Mouse (Mus musculus): Measurements from ENCODE around the gene Dock4.

The Dock4 gene

GRCm38 (mm10) chr12:40767258-40767816 is 321.6 kb downstream of the Dock4 start:
- DNase-seq (ENCODE audit: low spot score): no peak

DNA sequence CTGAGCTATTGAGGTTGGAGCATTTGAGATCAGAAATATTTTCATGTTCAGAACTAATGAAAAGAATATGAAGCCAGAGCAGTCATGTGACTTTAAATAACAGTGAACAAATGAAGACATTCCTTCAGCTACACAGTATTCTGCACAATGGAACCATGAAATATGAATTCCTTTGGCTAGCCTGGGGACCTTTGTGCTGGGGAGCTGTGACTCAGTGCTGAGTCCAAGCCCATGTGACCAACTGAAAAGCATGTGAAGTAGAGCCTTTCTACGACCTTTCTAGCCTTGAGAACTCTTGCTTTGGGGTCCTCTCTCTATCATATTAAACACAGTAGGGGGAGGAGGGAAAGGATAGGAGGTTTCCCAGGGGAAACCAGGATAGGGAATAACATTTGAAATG is 327.3 kb downstream of the Dock4 start:
- no peak for DNase-seq (ENCODE audit: low spot score)

DNA sequence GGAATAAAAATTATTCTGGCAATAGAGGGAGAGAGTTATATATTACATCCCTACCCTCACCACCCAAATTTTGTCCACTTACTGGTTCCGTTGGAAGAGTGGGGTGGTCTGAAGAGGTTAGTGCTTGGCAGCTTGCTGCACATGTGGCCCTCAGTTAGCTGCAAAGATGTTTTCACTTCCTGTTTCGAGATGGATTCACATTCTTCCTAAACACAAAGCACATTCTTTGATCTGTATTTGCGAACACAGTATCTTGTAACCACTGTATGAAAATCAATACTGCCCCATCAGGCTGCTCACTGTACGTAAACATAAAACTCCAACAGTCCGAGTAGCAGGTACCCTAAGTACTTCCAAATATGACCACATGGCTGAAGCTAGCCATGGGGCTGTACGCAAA is 335.8 kb downstream of the Dock4 start:
- no peak for DNase-seq (ENCODE audit: low spot score)

DNA sequence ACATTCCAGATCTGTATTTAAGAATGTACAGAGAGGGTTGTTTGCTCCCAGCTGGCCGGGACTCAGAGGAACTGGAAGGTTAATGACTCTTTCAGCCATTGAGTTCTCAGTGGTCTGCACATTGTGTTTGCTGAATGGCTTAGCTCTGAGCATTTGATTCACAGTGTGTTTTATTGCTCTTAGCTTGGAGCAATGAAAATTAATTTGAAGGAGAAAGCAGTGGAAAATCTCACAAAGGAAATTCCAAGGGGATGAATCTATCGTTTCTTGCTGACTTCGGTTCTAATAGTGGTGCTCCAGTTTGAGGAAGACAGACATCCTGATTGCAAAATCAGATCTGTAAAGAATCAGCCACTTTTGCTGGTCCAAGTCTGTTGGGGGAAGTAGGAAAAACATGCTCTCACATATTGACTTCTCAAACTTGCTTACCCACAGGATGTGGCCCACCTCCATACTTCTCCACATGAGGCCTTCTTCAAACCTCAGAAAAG is 342.9 kb downstream of the Dock4 start:
- DNase-seq (ENCODE audit: low spot score): no peak

- no peak for DNase-seq (ENCODE audit: low spot score)
Observed at GRCm38 (mm10) chr12:40789379-40790361, 343.9 kb downstream of the Dock4 start.

DNA sequence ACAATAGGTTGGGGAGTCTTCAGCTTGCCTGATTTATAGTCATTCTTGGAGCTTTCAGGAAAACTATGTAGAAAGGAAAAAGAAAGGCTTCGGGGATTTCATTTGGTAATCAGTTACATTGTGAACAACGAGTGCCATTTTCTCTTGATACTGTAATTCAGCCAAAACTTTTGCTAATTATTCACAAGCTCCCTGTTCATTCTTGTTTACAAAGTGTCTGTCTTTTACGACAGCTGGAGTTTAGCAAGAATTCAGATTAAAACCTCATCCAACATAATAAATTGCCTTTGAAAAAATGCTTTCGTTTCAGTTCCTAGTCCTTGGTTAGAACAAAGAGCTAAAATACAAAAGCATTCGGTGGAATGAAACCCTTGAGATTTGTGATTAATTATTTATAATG is 345.5 kb downstream of the Dock4 start:
- DNase-seq (ENCODE audit: low spot score): no peak

DNA sequence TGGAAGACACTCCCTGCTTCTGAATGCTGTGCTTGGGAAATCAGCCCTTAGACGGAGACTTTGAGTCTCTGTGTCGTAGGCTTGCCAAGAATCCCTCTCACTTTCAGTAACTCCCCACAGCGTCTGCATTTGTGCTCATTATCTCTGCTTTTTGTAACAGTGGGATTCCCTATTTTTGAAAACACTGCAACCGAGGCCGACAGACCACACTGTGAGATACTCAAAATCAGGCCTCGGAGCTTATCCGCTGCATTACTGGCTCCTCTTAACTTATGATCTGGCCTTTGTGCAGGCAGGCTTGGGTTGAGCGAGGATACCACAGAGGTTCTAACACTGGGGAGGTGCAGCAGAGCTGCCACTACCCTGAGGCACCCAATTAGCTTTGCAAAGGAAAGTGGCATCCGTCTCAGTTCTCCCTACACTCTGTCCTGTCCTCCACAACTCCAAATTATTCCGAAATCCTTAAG is 346.5 kb downstream of the Dock4 start:
- DNase-seq (ENCODE audit: low spot score): no peak

DNA sequence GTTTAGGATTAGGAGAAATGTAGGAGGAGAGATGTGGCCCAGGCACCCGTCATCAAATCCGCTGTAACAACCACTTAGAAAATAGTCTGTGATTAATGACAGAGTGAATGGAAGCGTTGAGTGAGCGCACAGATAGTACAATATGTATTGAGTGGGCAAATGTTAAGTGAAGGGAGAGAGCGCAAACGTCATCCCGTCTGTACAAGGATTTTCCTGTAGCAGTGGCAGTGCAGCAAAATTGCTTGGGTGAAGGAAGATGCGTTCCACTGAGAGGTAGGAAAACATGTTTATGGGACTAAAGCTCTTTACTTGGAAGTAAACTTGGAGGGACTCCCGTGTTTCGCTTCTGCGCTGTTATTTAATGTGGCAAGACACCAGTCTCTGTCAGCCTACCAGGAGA is 348.3 kb downstream of the Dock4 start:
- DNase-seq (ENCODE audit: low spot score): no peak

DNA sequence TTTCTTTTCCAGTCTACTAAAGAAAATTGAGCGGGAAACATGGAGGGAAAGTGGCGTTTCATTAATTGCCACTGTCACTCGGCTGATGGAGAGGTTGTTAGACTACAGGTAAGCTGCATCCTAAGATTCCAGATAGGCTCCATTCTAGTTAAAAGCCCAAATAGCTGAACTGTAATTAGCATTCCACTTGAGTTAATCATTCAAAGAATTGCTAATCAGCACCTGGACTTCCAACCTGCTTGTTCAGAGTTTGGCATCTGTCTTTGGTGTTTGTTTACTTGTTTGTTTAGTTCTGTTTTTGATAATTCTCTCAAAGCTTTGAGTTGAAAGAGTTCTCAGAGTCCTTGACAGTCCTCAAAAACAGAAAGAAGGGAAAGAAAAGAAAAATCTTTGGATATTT is 349.0 kb downstream of the Dock4 start:
- no peak for DNase-seq (ENCODE audit: low spot score)

- DNase-seq (ENCODE audit: low spot score): no peak
Observed at GRCm38 (mm10) chr12:40795768-40796167, 350.0 kb downstream of the Dock4 start.

DNA sequence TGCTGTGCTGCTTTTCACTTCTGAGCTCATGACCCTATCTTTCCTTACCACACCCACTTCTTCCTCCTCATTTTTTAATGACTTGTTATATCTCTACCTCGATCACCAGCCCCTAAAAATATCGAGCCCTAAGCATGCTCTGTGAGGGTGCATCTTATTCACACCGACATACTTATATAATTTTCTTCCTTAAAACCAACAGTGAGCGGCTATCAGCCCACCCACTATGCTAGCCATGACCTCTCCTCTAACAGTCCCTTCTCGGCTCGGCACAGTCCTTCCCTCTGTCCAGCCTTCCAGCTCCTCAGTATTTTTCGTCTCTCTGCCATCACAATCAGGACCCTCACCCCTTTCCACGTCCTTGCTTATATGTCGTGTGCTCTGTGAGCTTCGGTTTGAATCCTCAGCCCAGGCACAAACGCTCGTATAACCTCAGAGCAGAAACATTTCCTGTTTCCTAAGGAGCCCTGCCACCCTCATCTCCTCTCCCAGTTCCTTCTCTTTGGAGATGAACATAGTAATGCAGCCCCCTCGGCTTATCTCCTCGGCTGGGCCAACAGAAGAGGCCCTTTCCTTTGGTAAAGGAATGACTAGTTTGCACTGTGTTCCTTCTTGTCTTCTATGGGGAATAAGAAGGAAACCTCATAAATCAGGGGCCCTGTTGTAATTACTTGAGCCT is 351.2 kb downstream of the Dock4 start:
- DNase-seq (ENCODE audit: low spot score): no peak

GRCm38 (mm10) chr12:40797561-40798343 is 352.0 kb downstream of the Dock4 start:
- no peak for DNase-seq (ENCODE audit: low spot score)

GRCm38 (mm10) chr12:40798344-40799017 is 352.7 kb downstream of the Dock4 start:
- no peak for DNase-seq (ENCODE audit: low spot score)

DNA sequence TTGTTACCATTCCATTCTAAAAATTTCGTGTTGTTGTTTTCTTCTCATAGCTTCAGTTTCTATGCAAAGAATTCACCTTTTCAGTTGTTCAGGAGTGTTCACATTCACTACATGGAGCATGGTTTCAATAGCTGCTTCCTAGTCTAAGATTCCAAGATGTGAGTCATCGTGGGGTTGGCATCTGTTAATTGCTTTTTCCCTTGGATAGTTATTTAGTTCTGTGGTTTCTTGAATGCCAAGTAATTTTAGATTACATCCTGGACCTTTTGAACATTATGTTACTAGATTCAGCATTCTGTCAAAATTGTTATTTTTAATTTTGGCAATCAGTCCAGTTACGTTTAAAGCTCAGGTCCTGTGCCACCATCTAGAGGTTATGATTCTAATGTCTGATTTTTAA is 355.7 kb downstream of the Dock4 start:
- no peak for DNase-seq (ENCODE audit: low spot score)

DNA sequence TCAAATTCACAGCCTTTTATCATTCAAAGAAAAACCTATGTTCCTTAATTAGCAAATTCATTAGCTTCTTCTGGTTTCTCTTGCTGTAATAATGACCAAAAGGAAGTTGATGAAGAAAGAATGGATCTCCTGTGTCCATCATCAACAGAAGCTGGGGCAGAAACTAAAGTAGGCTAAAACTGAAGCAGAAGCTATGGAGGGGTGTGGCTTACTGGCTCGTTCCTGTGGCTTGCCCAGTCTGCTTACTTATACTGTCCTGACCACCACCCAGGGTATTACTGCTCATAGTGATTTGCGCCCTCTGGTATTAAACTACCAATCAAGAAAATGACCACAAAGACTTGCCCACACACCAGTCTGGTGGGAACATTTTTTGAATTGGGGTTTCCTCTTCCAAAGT is 359.5 kb downstream of the Dock4 start:
- no peak for DNase-seq (ENCODE audit: low spot score)

DNA sequence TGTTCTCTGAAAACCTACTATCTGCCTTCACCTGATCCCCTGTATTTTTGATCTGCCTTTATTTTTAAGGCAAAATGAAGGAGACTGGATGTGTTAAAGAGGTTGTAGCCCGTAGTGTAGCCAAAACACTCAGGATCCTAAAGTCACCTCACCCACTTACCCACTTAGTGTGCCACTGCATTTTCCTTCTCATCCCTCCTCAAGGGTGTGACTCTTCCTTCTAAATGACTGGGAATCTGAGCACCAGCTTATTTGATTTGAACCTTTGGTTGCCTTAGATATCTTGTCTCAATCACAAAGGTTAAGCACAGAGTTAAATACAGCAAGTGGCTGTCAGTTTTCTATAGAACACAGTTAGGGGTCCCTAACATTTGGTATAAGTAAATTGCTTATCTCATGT is 362.2 kb downstream of the Dock4 start:
- no peak for DNase-seq (ENCODE audit: low spot score)

DNA sequence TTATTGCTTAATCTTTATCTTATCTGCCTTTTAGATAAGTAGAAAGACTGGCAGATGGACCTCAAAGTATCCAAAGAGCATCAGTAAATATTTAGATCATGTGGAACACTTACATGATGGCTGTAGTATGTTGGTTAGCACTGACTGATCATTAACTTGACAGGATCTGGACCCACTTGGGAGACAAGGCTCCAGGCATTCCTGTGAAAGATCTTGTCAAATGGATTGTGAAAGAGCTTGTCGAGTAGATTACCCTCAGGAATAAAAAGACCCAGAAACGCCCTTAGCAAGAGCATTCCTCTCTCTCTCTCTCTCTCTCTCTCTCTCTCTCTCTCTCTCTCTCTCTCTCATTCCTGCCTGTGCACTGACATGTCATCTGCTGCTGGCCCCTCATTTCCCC is 367.7 kb downstream of the Dock4 start:
- no peak for DNase-seq (ENCODE audit: low spot score)

- no peak for DNase-seq (ENCODE audit: low spot score)
Observed at GRCm38 (mm10) chr12:40814659-40815363, 369.1 kb downstream of the Dock4 start.

- no peak for DNase-seq (ENCODE audit: low spot score)
Observed at GRCm38 (mm10) chr12:40818046-40818708, 372.4 kb downstream of the Dock4 start.

DNA sequence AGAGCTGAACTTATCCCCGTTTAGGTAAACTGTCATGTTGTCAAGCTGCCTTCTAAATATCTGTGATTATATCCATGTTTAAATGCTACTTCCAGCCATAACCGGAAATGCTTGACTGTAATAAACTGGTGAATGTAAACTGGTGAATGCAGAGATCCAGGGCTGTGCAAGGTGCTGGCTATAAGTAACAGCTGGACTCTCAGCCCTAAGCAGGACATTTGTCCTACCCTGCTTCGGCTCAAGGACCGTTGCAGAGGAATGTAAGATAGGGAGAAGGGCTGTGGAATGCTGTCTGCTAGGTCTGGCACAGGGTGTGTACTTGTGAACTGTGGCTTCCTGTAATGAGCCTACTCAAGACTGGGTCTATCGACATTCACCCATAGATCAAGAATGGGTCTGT is 377.9 kb downstream of the Dock4 start:
- no peak for DNase-seq (ENCODE audit: low spot score)
